Mouse (Mus musculus): ENCODE measurements around the gene 2900026A02Rik.

GRCm38 (mm10) chr5:113110929-113111328 lies 110.1 kb downstream of the 2900026A02Rik start:
- TF ChIP-seq CTCF (IDR thresholded peaks at IDR 0.05; ENCODE audit: low read depth) (no peak), EP300 (IDR thresholded peaks at IDR 0.05; ENCODE audit: low read depth) (no peak)
